In the genomic region with DNA sequence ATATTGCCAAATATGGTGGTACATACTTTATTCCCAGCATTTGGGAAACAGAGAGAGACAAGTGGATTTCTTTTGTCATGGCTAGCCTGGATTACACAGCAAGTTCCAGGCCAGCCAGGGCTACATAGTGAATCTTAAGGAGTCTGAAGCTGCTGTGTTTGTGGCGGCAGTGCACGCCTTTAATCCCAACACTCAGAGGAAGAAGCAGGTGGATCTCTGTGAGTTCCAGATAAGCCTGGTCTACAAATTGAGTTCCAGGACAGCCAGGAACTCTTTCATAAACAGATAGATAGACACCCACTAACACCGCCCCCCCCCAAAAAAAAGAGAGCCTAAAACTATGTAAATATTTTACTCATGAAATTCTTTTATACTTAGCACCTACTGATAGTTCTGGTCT, we compare ENCODE assay signal across 26 mouse cellular contexts.
"Had no signal": no experiment of that assay in that cellular context is flagged by ENCODE, and none has a peak within 500 bp of the region (broad histone marks: within the 10 kb centered on the region; RNA-seq: fewer than 3 reads in every experiment).

No protein-coding gene starts in this region.

- H3K4me1 ChIP-seq: limb, embryonic 12.5 days; limb, embryonic 15.5 days; midbrain, embryonic 10.5 days had no signal

- ATAC-seq: inflammation-experienced regulatory T-cells, adult 6 months; intestine, embryonic 16.5 days; midbrain, embryonic 13.5 days; midbrain, embryonic 16.5 days had no signal

- H3K9ac ChIP-seq: limb, embryonic 12.5 days; limb, embryonic 15.5 days; midbrain, embryonic 13.5 days; neural tube, embryonic 13.5 days had no signal

- H3K4me3 ChIP-seq: layer of hippocampus, adult 2 months; limb, embryonic 12.5 days; limb, embryonic 15.5 days; midbrain, embryonic 10.5 days; midbrain, embryonic 13.5 days; myocyte; neural tube, embryonic 13.5 days had no signal

- H3K27ac ChIP-seq: kidney, postnatal 0 days; layer of hippocampus, adult 2 months; limb, embryonic 12.5 days; limb, embryonic 15.5 days; midbrain, embryonic 10.5 days; midbrain, embryonic 13.5 days; neural tube, embryonic 13.5 days; stomach, postnatal 0 days had no signal

- H3K27me3 ChIP-seq: limb, embryonic 12.5 days; limb, embryonic 15.5 days; midbrain, embryonic 13.5 days; neural tube, embryonic 13.5 days had no signal

- DNase-seq: kidney, adult 18-20 months; kidney, postnatal 25 days; layer of hippocampus, adult 9-11 months; layer of hippocampus, postnatal 36 days; left cerebral cortex, postnatal 4 days; lung, adult 2 months; lung, postnatal 14 days; lung, postnatal 4 days; right cerebral cortex, adult 18-20 months; right cerebral cortex, postnatal 14 days; right cerebral cortex, postnatal 4 days; thymus, adult 2 months; thymus, postnatal 14 days; thymus, postnatal 4 days had no signal

- H3K4me2 ChIP-seq: limb, embryonic 12.5 days; limb, embryonic 15.5 days; midbrain, embryonic 13.5 days; neural tube, embryonic 13.5 days had no signal

- H3K9me3 ChIP-seq: limb, embryonic 12.5 days; limb, embryonic 15.5 days; midbrain, embryonic 10.5 days; midbrain, embryonic 13.5 days; neural tube, embryonic 13.5 days had no signal
